Mouse (Mus musculus) heart, embryonic 14.5 days (tissue): Measurements from ENCODE around the gene Ppp5c. TPM values are rescaled to one million over a fixed set of nuclear protein-coding genes. Genes with fewer than 3 reads are reported as not detected.
A peak's percentile ranks its signal among the peaks of the same experiment; 100 is the strongest.

Experiments
- ATAC-seq: fragments of 200-750 bp; cut with Nextera tagmentation; 2 replicates; pipeline ENCODE4 v1.8.0; 2017; ENCODE audit warnings: low read depth, moderate TSS enrichment; ENCODE audit not compliant: insufficient number of reproducible peaks, insufficient read depth, low FRiP score
- H3K27ac ChIP-seq, 2 experiments: fragments of 200-500 bp in 1 of 2; fragments of 300-500 bp in 1 of 2; sonication (generic) in 1 of 2; replicated peaks in 1 of 2; 2 replicates each; pipeline ENCODE4 v1.5.1; 2012 to 2014; ENCODE audit warnings: low read depth in 2 of 2, low read length in 2 of 2, control low read depth in 1 of 2, mild to moderate bottlenecking in 1 of 2, mixed read lengths in 1 of 2; ENCODE audit not compliant: control insufficient read depth in 1 of 2, insufficient read depth in 1 of 2
- H3K27me3 ChIP-seq: fragments of 300-500 bp; sonication (generic); 2 replicates; pipeline ENCODE4 v1.6.1; 2014; ENCODE audit warnings: mild to moderate bottlenecking, low read length, control low read depth; ENCODE audit not compliant: control insufficient read depth, insufficient read depth
- H3K36me3 ChIP-seq: fragments of 300-500 bp; sonication (generic); 2 replicates; pipeline ENCODE4 v1.6.1; 2014; ENCODE audit warnings: mild to moderate bottlenecking, control low read depth, low read length, mixed read lengths; ENCODE audit not compliant: control insufficient read depth, insufficient read depth
- H3K4me1 ChIP-seq, 2 experiments: fragments of 200-500 bp in 1 of 2; fragments of 300-500 bp in 1 of 2; sonication (generic) in 1 of 2; 2 replicates each; pipeline ENCODE4 v1.6.1; 2012 to 2014; ENCODE audit warnings: low read length in 2 of 2, control low read depth in 1 of 2, mixed read lengths in 1 of 2; ENCODE audit not compliant: control insufficient read depth in 2 of 2, insufficient read depth in 2 of 2
- H3K4me2 ChIP-seq: fragments of 300-500 bp; sonication (generic); 2 replicates; pipeline ENCODE4 v1.6.1; 2014; ENCODE audit warnings: mild to moderate bottlenecking, low read length
- H3K4me3 ChIP-seq, 2 experiments: fragments of 200-500 bp in 1 of 2; fragments of 300-500 bp in 1 of 2; sonication (generic) in 1 of 2; 2 replicates each; pipeline ENCODE4 v1.5.1; 2012 to 2014; ENCODE audit warnings: low read length in 2 of 2, mild to moderate bottlenecking in 2 of 2, control low read depth in 1 of 2, low read depth in 1 of 2, moderate library complexity in 1 of 2; ENCODE audit not compliant: control insufficient read depth in 1 of 2, insufficient read depth in 1 of 2
- H3K9ac ChIP-seq: fragments of 300-500 bp; sonication (generic); 2 replicates; pipeline ENCODE4 v1.6.1; 2014; ENCODE audit warnings: mild to moderate bottlenecking, low read length
- H3K9me3 ChIP-seq: fragments of 300-500 bp; sonication (generic); 2 replicates; pipeline ENCODE4 v1.6.1; 2016; ENCODE audit warnings: low read length, control low read depth; ENCODE audit not compliant: control insufficient read depth
- WGBS: fragments of 180-500 bp; shearing (Covaris S2); extraction: QIAGEN DNeasy Blood & Tissue Kit; methylation state at CpG from one replicate; pipeline ENCODE4 v1.1.7; 2014; 5-methylcytosine and 5-hydroxymethylcytosine counted together
- polyA plus RNA-seq: library from polyadenylated mRNA; unstranded; fragments of >200 nt; fragmentation: Nextera tagmentation; extraction: Ambion mirVana; gene quantifications from 2 replicates; pipeline ENCODE4 v1.2.1, GENCODE M21; 2014

The Ppp5c gene
- polyA plus RNA-seq, 1 experiment from 2014 or later = 89.1 TPM

DNA sequence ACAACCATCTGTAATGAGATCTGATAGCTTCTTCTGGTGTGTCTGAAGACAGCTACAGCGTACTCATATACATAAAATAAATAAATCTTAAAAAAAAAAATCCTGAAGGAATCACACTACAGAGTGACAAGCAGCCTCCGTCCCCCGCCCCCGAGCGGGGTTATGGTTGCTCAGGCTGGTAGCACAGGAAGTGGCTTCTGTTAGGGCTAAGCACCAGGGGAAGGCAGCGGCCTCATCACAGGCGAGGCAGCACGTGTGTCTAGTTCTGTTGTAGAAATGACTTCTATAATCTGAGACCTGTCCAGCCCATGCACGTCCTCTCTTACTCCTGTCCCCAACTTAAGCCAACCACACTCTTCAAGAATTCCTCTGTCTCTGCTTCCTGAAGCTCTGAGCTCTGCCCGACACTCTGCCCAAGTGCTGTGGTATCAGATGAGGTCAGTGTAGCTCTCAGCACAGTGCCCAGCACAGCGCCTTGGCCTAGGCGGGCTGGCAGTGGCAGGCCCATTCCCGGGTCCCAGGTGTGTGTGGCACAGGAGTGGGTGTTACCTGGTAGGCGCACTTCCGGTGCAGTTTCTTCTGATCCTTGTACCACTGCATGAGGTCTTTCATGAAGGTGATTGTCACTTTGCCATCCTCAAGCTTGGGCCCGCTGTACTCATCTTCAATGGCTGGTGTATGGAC lies 18.3 kb downstream of the Ppp5c start:
- H3K4me3 ChIP-seq = no peak overlapping the region
- 88% methylated on average over 16 of the region's 16 CpGs for WGBS
- no peaks in the 10 kb centered on the region for H3K4me1 ChIP-seq
- H3K4me2 ChIP-seq = no peak overlapping the region
- no peak for ATAC-seq
- no peak overlapping the region for H3K9ac ChIP-seq
- no peak overlapping the region for H3K27ac ChIP-seq
- H3K9me3 ChIP-seq = no peaks in the 10 kb centered on the region
- H3K27me3 ChIP-seq = no peaks in the 10 kb centered on the region
- peaks cover 100% of the 10 kb centered on the region for H3K36me3 ChIP-seq

GRCm38 (mm10) chr7:17007300-17007699 lies 20.4 kb downstream of the Ppp5c start:
- no peak overlapping the region for H3K4me2 ChIP-seq
- ATAC-seq = no peak

GRCm38 (mm10) chr7:17004716-17005115 lies 23.0 kb downstream of the Ppp5c start:
- Histone ChIP-seq H3K4me2 (no peak overlapping the region), H3K4me1 (no peaks in the 10 kb centered on the region), H3K9ac (no peak overlapping the region), H3K9me3 (no peaks in the 10 kb centered on the region), H3K27ac (no peak overlapping the region), H3K36me3 (peaks cover 87% of the 10 kb centered on the region), H3K4me3 (no peak overlapping the region), H3K27me3 (no peaks in the 10 kb centered on the region)
- 82% methylated on average over 7 of the region's 7 CpGs for WGBS
- no peak for ATAC-seq

More at GRCm38 (mm10) chr7:17007300-17007699, 20.4 kb downstream of the Ppp5c start:
- WGBS = 76% methylated on average over 4 of the region's 4 CpGs
- Histone ChIP-seq H3K9me3 (no peaks in the 10 kb centered on the region), H3K36me3 (peaks cover 96% of the 10 kb centered on the region), H3K9ac (no peak overlapping the region), H3K4me1 (no peaks in the 10 kb centered on the region), H3K27ac (no peak overlapping the region), H3K27me3 (no peaks in the 10 kb centered on the region), H3K4me3 (no peak overlapping the region)

GRCm38 (mm10) chr7:17003230-17003960 lies 24.3 kb downstream of the Ppp5c start:
- Histone ChIP-seq H3K4me2 (no peak overlapping the region), H3K27ac (0 out of 4 replicates have a peak overlapping the region, but pooled peaks of 1 of the 2 experiments have one; percentile 14), H3K9me3 (no peaks in the 10 kb centered on the region), H3K27me3 (no peaks in the 10 kb centered on the region), H3K4me1 (peaks cover 4 to 6% of the 10 kb centered on the region in 2 experiments; a peak in 3 of 4 replicates), H3K36me3 (peaks cover 86% of the 10 kb centered on the region), H3K4me3 (no peak overlapping the region), H3K9ac (no peak overlapping the region)
- 75% methylated on average over 7 of the region's 7 CpGs for WGBS
- no peak for ATAC-seq

- no peak for ATAC-seq
- Histone ChIP-seq H3K4me3 (no peak overlapping the region), H3K36me3 (peaks cover 86% of the 10 kb centered on the region), H3K27ac (0 out of 4 replicates have a peak overlapping the region, but pooled peaks of 1 of the 2 experiments have one; percentile 14), H3K27me3 (no peaks in the 10 kb centered on the region), H3K4me1 (peaks cover 4 to 14% of the 10 kb centered on the region in 2 experiments; a peak in 3 of 4 replicates), H3K9me3 (no peaks in the 10 kb centered on the region), H3K9ac (no peak overlapping the region), H3K4me2 (no peak overlapping the region)
- 19% methylated on average over 7 of the region's 7 CpGs for WGBS
Measured at GRCm38 (mm10) chr7:17002375-17003195, 25.1 kb downstream of the Ppp5c start.

DNA sequence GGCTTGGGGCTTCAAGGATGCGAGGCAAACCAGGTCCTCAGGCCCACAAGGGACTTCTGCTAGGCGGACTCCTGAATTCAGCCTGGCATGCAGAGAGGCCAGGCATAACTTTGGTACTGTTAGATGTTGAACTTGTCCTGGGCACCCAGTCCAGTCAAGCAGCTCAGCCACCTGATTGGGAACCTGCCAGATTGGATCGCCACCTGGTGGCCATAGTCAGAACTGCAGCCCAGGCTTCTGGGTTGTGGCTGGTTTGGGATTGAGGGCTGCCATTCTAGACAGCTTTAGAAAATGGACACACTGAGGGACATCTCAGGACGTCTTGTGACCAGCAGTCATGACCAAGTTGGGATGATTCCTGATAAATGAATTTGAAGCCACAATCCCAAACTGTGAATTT lies 28.1 kb downstream of the Ppp5c start:
- Histone ChIP-seq H3K4me3 (no peak overlapping the region), H3K36me3 (peaks cover 83% of the 10 kb centered on the region), H3K9me3 (no peaks in the 10 kb centered on the region), H3K4me2 (no peak overlapping the region), H3K9ac (no peak overlapping the region), H3K4me1 (peaks cover 19 to 42% of the 10 kb centered on the region in 2 experiments), H3K27ac (peak overlapping the region; percentile 55; a peak in 3 of 4 replicates), H3K27me3 (no peaks in the 10 kb centered on the region)
- WGBS = 20% methylated on average over 4 of the region's 4 CpGs
- ATAC-seq = peak; percentile 7; the same call in 1 of the 2 replicates

DNA sequence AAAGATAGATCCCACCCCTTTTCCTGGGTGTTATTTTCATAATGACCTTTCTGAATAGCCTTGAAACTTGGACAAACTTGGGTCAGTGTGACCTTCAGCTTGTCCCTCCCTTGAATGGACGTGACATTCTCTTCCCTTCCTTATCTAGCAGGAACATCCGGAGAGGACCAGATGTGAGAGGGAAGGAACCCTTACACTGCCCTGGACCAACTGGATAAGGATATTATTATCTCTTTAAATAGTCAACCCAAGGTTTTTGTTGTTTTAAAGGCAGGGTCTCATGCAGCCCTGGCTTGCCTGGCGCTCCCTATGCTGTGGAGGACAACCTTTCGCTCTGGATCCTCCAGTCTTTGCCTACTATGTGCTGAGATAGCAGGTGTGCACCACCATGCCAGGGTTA lies 28.5 kb downstream of the Ppp5c start:
- H3K9me3 ChIP-seq = no peaks in the 10 kb centered on the region
- no peak overlapping the region for H3K4me3 ChIP-seq
- no peaks in the 10 kb centered on the region for H3K27me3 ChIP-seq
- peak overlapping the region; percentile 55; a peak in 3 of 4 replicates for H3K27ac ChIP-seq
- H3K9ac ChIP-seq = no peak overlapping the region
- 34% methylated on average over 4 of the region's 4 CpGs for WGBS
- no peak overlapping the region for H3K4me2 ChIP-seq
- H3K4me1 ChIP-seq = peaks cover 19 to 46% of the 10 kb centered on the region in 2 experiments
- peaks cover 79% of the 10 kb centered on the region for H3K36me3 ChIP-seq
- no peak for ATAC-seq
